Mouse (Mus musculus) left cerebral cortex, postnatal 4 days (tissue): Measurements from ENCODE around the gene Pde7b. TPM values are rescaled to one million over a fixed set of nuclear protein-coding genes. Genes with fewer than 3 reads are reported as not detected.

Source experiments
- DNase-seq: peaks from one replicate; pipeline ENCODE4 v3.0.0-alpha.2; 2022
- intact Hi-C: fragments of 180-260 bp; cut with DNase I; formaldehyde crosslinking; loops from one replicate; pipeline ENCODE4 v1.15.1; 2025
- total RNA-seq, 2 experiments: library from RNA; stranded (reverse); gene quantifications; 2 replicates each; pipeline ENCODE4 v1.2.3; 2021

Pde7b gene
- total RNA-seq, 2 experiments from 2014 or later = 9.0 to 11.4 TPM

DNA sequence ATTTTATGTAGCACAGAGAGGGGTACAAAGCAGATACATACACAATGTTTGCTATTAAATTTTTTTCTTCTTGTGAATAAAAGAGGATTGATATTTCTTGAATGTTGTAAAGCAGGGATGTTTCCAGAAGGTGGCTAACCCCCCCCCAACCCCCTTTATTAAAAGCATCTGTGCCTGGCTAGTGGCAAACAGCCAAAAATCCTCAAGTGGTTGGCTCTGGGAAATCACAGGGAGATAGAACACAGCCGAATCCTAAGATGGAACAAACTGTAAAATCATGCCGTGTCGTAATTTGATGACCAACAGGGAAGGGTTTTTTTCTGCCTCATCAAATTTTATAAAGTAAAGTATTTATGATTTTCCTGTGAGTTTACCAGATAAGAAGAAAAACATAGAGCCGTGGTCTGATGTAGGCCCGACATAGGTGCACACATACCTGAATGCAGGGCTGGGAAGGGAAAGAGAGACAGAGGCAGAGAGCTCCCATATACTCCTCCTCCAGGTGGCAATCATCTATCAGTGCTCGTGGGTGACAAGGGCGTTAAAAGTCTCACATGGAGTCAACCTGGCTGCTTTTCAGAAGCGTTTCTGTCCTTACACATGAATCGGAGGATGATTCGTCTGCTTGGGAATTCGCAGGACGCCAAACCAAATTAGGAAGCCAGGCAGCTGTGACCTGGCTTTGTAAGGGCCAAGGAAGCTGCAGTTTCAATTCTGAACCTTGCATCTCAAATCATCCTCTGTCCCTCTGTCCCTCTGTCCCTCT, 67.4 kb downstream of the Pde7b start:
- DNase-seq = peak; percentile 56
- intact Hi-C loops = no loop called here

DNA sequence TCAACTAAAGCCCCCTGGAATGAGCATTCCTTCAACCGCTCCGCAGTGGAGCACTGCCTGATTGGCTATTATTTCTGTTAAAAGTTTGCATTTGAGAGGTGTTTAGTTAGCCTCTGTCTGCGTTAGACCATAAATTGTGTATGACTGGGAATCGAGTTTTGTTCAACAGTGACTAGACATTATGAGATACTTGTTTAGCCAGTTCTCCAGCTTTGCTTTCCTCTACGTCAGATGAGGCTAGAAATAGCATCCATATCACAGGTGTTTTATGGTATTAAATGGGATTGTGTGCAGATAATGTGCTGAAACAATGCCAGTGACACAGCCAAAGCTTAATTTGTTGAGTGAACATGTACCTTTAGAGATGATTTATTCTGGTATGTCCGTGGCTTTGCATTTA, 70.3 kb downstream of the Pde7b start:
- DNase-seq = no peak
- intact Hi-C loops = no loop called here

GRCm38 (mm10) chr10:20654187-20654586, 70.7 kb downstream of the Pde7b start:
- intact Hi-C loops = no loop called here
- no peak for DNase-seq

DNA sequence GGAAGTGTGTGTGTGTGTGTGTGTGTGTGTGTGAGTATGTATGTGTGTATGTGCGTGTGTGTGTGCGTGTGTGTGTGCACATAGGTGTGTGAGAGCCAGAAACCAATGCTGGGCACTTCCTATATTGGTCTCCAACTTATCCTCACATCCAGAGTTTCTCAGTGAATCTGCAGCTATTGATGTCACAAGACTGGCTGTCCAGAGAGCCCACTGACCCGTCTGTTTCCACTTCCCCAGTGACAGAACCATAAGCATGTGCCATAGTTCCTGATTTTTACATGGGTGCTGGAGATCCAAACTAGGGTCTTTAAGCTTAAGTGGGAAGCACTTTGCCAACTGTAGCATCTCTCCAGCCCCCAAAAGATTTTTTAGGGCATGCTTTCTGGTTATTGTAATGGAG, 71.6 kb downstream of the Pde7b start:
- intact Hi-C loops = no loop called here
- no peak for DNase-seq

GRCm38 (mm10) chr10:20636381-20636780, 88.5 kb downstream of the Pde7b start:
- no peak for DNase-seq
- intact Hi-C loops = no loop called here

DNA sequence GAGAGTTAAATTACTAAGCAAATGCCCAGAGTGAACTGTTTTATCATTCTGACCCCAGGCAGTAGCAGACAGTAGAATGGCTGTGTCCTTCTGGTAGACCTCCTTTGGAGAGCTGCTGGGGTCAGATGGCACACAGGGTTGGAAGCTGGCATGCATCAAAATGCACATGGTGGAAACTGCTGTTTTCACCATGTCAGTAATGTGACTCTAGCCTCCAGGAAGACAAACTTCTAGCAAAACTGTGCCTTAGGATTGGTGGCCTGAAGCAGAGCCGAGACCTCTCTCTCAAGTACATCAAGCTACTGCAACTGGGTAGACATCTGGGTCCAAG, 91.8 kb downstream of the Pde7b start:
- intact Hi-C loops = no loop called here
- no peak for DNase-seq

DNA sequence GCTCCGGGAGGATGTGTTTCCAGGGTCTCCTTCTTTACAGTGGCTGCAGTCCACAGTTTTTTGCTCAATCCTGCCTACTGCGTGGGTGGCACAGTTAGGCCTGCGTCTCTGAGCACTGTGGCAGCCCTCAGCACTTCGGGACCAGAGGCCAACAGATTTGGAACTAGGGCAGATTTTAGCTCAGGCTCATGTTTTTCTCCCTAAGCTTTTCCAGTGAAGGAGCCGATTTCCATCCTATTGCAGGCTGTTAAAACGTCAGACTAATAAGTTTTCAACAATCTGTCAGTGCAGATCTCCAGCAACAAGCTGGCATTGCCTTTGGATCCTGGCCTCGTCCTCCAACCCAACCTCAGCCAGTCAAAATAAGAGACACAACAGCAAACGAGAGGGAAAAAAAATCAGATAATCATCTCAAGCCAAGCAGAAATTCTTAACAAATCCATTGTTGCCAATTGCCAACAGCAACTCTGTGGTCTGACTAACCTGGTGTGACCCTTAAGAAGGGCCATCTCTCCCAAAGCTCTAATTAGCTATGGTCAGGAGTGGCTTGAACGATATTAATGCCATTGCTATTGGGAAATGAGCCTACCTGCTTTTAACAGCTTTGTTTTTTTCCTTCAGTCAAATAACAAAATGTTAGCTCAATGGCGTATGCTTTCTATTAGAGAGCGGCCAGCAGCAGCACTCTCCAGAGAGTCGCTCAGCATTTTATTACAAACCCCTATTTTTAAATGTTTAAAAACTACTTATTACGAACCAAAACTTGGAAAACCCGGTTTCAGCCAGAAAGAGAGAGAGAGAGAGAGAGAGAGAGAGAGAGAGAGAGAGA, 92.4 kb downstream of the Pde7b start:
- intact Hi-C loops = no loop called here

DNA sequence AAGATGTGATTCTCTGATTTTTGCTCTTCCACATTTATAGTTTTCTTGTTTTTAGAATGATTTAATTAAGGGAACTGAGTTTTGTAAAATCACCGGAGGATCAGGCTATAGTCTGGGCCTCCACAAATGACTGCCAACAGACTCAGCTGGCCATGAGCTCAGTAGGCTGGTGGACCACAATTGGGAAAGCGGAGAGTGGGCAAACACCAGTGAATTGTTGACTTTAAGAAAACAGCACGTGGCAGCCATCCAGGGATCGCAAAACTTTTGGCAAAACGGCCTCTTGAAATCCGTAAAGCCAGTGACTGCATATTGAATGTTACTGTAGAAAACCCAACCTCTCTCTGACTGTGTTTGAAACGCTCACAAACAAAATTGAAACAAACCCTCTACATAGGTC, 94.8 kb downstream of the Pde7b start:
- intact Hi-C loops = no loop called here
- DNase-seq = peak; percentile 32

More for the DNA sequence above, 92.4 kb downstream of the Pde7b start:
- no peak for DNase-seq

DNA sequence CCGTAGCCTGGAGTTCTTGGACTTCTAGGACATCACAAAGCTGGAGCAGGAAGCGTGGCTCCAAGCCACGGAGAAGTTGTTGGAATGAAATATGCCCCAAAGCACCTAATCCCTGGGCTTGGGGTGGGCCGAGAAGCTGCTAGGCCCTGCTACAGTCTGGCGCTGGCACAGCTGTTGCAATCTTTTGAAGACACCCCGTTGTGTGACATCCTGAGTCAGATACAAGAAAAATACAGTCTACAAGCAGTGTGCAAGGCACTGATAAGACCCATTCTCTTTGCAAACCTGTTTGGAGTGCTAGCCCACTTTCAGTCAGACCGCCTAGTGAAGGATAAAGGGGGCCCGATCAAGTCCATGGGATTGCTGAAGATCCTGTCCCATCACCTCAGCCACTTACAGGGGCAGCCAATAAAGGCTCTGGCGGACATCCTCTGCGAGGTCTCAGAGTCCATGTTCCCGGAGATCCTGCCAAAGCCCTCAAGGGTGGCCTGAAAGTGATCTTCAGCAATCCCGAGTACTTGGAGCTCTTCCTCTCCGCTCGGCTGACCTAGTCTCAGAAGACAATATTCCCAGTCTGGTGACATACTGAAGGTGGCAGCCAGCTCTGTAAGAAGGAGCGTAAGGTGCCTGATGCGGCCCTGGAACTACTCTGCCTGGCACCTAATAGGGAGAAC, 99.0 kb downstream of the Pde7b start:
- DNase-seq = no peak
- intact Hi-C loops = no loop called here

DNA sequence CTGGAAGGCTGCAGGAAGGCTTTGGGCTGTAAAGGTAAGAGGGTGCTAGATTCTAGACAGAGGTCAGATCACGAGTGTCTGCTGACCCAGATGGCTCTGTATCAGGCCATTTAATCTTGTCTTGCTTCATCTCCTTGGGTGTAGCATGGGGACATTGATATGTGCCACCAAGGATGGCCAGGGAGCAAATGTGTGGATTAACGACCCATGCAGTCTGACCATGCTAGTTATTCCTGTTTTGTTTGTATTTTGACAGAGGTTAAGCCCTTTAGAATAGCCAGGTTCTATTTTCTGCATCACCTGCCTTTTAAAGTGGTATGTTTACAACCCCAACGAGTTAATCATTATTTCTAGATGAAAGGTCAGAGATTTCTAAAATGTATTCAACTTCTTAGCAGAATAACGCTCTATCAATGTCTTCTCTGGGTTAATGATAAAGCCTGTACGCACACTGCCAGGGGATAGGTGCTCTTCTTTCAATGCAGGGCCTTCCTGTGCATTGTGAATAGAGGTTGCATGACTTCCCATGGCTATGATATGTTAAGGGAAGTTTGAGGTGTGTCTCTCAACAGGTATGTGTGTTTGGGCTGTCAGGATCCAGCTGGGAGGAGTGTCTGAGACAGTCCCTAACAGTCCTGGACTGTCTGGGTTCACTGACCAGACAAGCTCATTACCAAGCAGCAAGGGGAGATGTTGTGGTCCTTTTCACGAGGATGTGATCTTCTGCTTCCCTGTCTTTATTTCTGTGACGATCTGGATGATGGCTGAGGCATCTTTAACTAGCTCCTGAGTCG, 103.0 kb downstream of the Pde7b start:
- intact Hi-C loops = no loop called here
- no peak for DNase-seq

GRCm38 (mm10) chr10:20606007-20606406, 118.9 kb downstream of the Pde7b start:
- no peak for DNase-seq
- intact Hi-C loops = no loop called here

DNA sequence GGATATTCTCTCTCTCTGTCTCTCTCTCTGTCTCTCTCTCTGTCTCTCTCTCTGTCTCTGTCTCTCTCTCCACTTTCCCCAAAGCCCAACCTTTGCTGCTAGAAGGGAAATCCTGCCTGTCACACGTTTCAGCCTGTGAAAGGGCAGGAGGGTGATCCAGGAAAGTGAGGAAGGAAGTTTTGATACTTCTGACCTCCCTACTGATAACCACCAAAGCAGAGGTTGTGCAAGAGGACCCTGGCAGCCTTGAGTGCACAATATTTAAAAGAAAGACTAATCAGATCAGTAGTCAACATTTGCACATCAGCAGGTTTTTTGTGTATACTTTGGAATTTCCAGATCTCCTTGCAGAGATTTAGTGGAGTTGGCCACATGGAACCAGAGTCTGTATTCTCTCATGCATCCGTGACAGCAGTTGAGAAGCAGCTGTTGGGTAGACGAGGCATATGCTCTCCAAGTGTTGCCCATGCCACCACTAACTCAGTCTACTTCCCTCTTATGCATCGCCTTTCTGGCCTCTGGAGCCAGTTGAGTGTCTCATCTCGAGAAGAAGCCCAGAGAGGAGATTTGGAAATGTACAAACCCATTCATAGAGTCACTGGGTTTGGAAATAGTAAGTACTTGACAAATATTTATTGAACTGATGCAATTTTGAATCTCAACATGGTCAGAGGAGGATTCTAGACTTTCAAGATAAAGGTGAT, 129.6 kb downstream of the Pde7b start:
- no peak for DNase-seq
- intact Hi-C loops = no loop called here

- intact Hi-C loops = no loop called here
- DNase-seq = no peak
These were observed 130.9 kb downstream of the Pde7b start for GRCm38 (mm10) chr10:20594015-20594414.

DNA sequence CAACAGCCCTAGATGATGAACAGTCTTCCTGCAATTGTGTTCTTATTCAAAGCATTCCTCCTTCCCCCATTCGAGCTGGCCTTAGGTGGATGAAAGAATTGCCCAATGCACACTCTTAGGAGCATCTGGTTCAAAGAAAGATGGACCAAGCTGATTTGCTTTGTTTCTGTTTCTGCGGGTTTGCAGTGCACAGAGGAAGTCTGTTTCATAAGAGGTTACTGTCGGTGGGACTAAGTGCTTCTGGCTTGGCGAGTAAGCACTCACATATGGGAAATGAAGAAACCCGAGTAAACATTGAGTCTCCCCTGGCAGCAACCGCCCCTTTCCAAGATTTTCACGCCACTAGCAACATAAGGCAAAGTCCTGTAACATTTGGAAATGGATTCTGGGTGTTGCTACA, 134.8 kb downstream of the Pde7b start:
- no peak for DNase-seq
- intact Hi-C loops = no loop called here

- no peak for DNase-seq
- intact Hi-C loops = no loop called here
These were observed 138.9 kb downstream of the Pde7b start for GRCm38 (mm10) chr10:20585959-20586358.

- intact Hi-C loops = no loop called here
- DNase-seq = no peak
These were observed 149.9 kb downstream of the Pde7b start for GRCm38 (mm10) chr10:20575002-20575401.

DNA sequence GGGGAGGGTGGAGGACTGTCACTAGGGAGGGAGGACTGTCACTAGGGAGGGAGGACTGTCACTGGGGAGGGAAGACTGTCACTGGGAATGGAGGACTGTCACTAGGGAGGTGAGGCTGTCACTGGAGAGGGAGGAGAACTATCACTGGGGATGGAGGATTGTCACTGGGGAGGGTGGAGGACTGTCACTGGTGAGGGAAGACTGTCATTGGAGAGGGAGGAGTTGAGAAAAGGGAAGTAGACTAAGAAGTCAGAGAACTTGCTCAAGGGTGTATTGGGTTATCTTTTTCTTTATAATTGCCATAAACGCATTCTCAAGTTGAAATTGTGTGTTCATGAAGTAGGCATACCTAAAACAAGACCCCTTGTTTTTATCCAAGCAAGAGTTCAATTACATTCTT, 150.5 kb downstream of the Pde7b start:
- intact Hi-C loops = no loop called here
- DNase-seq = no peak

GRCm38 (mm10) chr10:20571521-20571920, 153.4 kb downstream of the Pde7b start:
- no peak for DNase-seq
- intact Hi-C loops = no loop called here

DNA sequence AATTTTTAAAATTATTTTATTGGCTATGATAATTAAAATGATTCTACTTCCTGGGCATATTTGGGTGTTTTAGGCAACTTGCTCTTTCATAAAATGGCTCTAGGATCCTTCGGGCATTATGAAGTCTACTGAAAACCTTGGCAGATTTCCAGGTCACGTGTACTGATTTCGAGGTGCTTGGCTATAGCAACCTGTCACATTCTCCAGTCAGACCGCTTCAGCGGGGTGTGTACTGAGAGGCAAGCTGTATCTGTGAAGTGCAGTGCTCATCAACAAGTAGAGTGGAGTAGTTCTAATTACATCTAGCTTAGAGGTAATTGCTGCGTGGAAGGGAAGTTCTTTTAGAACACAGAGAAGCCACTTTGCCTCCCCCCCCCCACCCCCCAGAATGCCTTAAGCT, 156.2 kb downstream of the Pde7b start:
- no peak for DNase-seq
- intact Hi-C loops = no loop called here

- DNase-seq = no peak
- intact Hi-C loops = no loop called here
These were observed 157.1 kb downstream of the Pde7b start for GRCm38 (mm10) chr10:20567684-20568236.
